Mouse (Mus musculus): ENCODE data around the gene Ciapin1.

- no peak for TF ChIP-seq POLR2A (IDR thresholded peaks at IDR 0.05; ENCODE audit: low read depth, low read length)
- TF ChIP-seq CTCF (IDR thresholded peaks at IDR 0.05; ENCODE audit: extremely low read depth, insufficient read depth, insufficient read length, insufficient replicate concordance), result no peak
Measured at GRCm38 (mm10) chr8:94801293-94802095, 36.7 kb downstream of the Ciapin1 start.
